Mouse (Mus musculus): Measurements from ENCODE around the gene Sqstm1.

Gene Sqstm1

GRCm38 (mm10) chr11:50210505-50211151 lies at the start of gene Sqstm1, which contains the start of gene Mgat4b:
Gene Sqstm1, minus strand, starts transcription at chr11:50210827.
Gene Mgat4b, plus strand, starts transcription at chr11:50210890.
- peak; percentile 88 for DNase-seq (ENCODE audit: low spot score)

- DNase-seq (ENCODE audit: low spot score) = no peak
Observed at GRCm38 (mm10) chr11:50258310-50258709, 47.7 kb upstream of the Sqstm1 start.

- DNase-seq (ENCODE audit: low spot score) = no peak
Observed at GRCm38 (mm10) chr11:50256615-50257014, 46.0 kb upstream of the Sqstm1 start.

- DNase-seq (ENCODE audit: low spot score) = no peak
Observed at GRCm38 (mm10) chr11:50254010-50254580, 43.5 kb upstream of the Sqstm1 start.

- DNase-seq (ENCODE audit: low spot score) = no peak
Observed at GRCm38 (mm10) chr11:50253393-50253792, 42.8 kb upstream of the Sqstm1 start.

- DNase-seq (ENCODE audit: low spot score) = no peak
Observed at GRCm38 (mm10) chr11:50252684-50253265, 42.1 kb upstream of the Sqstm1 start.

- no peak for DNase-seq (ENCODE audit: low spot score)
Observed at GRCm38 (mm10) chr11:50252166-50252565, 41.5 kb upstream of the Sqstm1 start.

- DNase-seq (ENCODE audit: low spot score) = no peak
Observed at GRCm38 (mm10) chr11:50248473-50249171, 38.0 kb upstream of the Sqstm1 start.

- DNase-seq (ENCODE audit: low spot score) = no peak
Observed at GRCm38 (mm10) chr11:50245269-50245668, 34.6 kb upstream of the Sqstm1 start.

- DNase-seq (ENCODE audit: low spot score) = no peak
Observed at GRCm38 (mm10) chr11:50243926-50244325, 33.3 kb upstream of the Sqstm1 start.

- no peak for DNase-seq (ENCODE audit: low spot score)
Observed at GRCm38 (mm10) chr11:50240235-50240911, 29.7 kb upstream of the Sqstm1 start.

GRCm38 (mm10) chr11:50238821-50239791 lies 28.5 kb upstream of the Sqstm1 start:
- DNase-seq (ENCODE audit: low spot score) = no peak

GRCm38 (mm10) chr11:50238324-50238723 lies 27.7 kb upstream of the Sqstm1 start, which contains the start of gene Ltc4s:
Gene Ltc4s, minus strand, starts transcription at chr11:50238616.
- no peak for DNase-seq (ENCODE audit: low spot score)

GRCm38 (mm10) chr11:50236937-50237835 lies 26.6 kb upstream of the Sqstm1 start:
- no peak for DNase-seq (ENCODE audit: low spot score)

GRCm38 (mm10) chr11:50236540-50236936 lies 25.9 kb upstream of the Sqstm1 start:
- DNase-seq (ENCODE audit: low spot score) = peak; percentile 90

GRCm38 (mm10) chr11:50234606-50235005 lies 24.0 kb upstream of the Sqstm1 start:
- no peak for DNase-seq (ENCODE audit: low spot score)

- no peak for DNase-seq (ENCODE audit: low spot score)
Observed at GRCm38 (mm10) chr11:50233993-50234392, 23.4 kb upstream of the Sqstm1 start.

- no peak for DNase-seq (ENCODE audit: low spot score)
Observed at GRCm38 (mm10) chr11:50233022-50233421, 22.4 kb upstream of the Sqstm1 start.

- DNase-seq (ENCODE audit: low spot score) = peak; percentile 37
Observed at GRCm38 (mm10) chr11:50231411-50231810, 20.8 kb upstream of the Sqstm1 start.
